Mouse (Mus musculus) lung, adult 2 months (tissue): ENCODE measurements around the gene Tirap.

Source experiments
- CTCF ChIP-seq: fragments of 200-500 bp; IDR thresholded peaks from 2 replicates; pipeline ENCODE4 v1.5.1; 2011; ENCODE audit warnings: mild to moderate bottlenecking, low read length, control low read depth; ENCODE audit not compliant: insufficient read depth
- POLR2A ChIP-seq: fragments of 200-500 bp; IDR thresholded peaks from 2 replicates; pipeline ENCODE4 v1.6.1; 2011; ENCODE audit warnings: low read depth, mild to moderate bottlenecking, control low read depth, low read length, borderline replicate concordance; ENCODE audit errors: extremely low read depth

DNA sequence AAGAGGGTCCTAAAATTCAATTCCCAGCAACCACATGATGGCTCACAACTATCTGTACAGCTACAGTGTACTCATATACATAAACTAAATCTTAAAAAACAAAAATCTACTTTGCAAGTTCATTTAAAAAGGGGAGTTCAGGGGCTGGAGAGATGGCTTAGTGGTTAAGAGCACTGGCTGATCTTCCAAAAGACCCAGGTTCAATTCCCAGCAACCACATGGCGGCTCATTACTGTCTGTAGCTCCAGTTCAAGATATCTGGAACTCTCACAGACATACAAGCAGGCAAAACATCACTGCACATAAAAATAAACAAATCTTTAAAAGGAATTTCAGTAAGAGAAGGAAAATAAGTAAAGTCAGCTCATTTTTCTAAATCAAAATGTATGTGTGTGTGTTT, 38.3 kb upstream of the Tirap start:
- TF ChIP-seq POLR2A: no peak
- TF ChIP-seq CTCF: no peak
